Mouse (Mus musculus): ENCODE measurements around the gene Ube3c.
"Not testable (repeated sequence)": the region's sequence is repeated elsewhere in the genome, so short reads cannot be mapped to it uniquely, and the experiment has no call there.

Ube3c gene

DNA sequence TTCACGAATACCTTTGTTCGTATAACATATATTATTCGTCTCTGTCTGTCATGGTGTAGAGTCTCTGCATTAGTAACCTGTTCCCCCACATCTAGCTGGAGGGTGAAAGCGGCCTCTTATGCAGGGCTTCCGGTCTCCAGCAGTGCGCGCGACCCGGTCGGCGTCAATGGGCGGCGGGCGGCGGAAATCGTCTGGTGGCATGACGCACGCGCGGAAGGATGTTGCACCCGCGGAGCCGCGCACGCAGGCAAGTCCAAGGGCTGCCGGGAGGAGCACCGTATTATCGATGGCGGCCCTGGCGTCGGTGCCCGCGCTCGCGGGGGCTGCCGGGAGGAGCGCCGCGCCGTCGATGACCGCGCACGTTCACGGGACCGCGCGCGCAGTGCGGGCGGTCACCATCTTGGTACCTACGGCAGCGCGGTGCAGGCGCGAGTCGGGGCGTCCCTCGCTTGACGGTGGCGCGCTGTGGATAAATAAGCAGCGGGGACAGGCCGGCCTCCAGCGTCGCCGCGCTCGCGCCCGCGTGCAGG is at the start of gene Ube3c:
TSS of gene Ube3c (plus strand) at position 395 of the 530 bp plus-strand sequence.
- peak; percentile 95 for DNase-seq (ENCODE audit: extremely low read depth, low read depth)

- DNase-seq (ENCODE audit: extremely low read depth, low read depth): no peak
Measured at GRCm38 (mm10) chr5:29560111-29560510, 8.9 kb upstream of the Ube3c start.

DNA sequence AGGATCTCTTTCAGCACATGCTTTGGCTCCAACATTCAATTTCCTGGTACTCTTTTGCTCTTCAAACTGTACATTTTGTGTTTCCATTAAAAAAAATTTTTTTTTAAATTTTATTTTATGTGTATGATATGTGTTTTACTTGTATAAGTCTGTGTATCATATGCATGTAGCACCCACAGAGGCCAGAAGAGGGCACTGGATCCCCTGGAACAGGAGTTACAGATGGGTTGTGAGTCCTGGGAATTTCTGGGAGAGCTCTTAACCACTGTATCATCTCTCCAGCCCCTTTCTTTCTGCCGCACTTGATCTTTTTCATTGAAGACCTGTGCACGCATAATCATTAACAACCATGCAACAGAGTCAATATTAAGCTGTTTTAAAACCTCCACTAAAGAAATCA is 8.4 kb upstream of the Ube3c start:
- no peak for DNase-seq (ENCODE audit: extremely low read depth, low read depth)

DNA sequence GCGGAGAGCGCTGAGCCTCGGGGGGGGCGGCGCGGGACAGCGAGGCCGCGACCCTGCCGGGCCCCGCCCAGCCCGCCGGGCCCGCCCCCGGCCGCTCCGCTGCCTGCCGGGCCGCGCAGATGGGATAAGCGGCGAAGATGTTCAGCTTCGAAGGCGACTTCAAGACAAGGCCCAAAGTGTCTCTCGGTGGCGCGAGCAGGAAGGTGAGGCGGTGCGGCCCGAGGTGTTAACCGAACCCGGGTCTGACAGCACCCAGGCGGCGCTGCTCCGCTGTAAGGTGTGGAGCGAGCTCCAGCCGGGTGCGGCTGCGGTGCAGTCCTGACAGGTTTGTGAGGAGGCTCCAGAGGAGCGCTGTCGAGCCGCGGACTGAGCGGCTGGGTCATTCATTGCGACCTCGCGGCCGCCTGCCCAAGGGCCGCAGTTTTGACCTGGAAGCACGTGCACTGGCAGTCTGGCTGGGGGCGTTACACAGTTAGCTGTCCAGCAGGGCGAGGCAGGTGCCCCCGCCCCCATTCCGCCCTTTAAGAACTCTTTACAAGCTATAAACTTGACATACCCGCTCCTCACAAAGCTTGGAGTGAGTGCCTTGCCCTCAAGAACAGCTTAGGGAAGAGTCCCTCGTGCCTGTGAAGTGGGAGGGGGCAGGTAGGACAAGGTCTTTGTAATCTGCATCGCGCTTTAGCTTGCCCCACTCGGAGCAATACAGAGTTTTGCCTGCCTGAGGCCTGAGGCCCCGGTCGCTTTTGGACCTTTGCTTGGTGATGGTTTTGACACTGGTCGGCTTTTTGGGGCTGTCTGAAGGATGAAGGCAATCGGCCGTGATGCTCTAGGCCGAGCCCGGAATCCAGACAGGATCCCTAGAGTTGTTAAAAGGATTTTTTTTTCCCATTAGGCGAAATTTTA is 587 bp downstream of the Ube3c start:
- peak; percentile 32 for DNase-seq (ENCODE audit: extremely low read depth, low read depth)

GRCm38 (mm10) chr5:29574286-29574685 is 5.2 kb downstream of the Ube3c start:
- DNase-seq (ENCODE audit: extremely low read depth, low read depth): peak; percentile 57

DNA sequence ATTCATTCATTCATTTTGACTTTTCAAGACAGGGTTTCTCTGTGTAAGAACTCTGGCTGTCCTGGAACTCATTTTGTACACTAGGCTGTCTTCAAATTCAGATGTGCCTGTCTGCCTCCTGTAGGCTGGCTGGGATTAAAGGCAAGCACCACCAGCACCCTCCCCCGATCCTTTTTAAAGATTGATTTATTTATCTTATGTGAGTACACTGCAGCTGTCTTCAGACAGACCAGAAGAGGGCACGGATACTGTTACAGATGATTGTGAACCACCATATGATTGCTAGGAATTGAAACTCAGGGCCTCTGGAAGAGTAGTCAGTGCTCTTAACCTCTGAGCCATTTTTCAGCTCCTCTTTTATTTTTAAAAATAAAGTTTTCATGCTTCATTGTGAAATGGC is 6.0 kb downstream of the Ube3c start:
- DNase-seq (ENCODE audit: extremely low read depth, low read depth): no peak

- no peak for DNase-seq (ENCODE audit: extremely low read depth, low read depth)
Measured at GRCm38 (mm10) chr5:29577795-29578631, 9.0 kb downstream of the Ube3c start.

- DNase-seq (ENCODE audit: extremely low read depth, low read depth): no peak
Measured at GRCm38 (mm10) chr5:29583880-29584595, 15.0 kb downstream of the Ube3c start.

DNA sequence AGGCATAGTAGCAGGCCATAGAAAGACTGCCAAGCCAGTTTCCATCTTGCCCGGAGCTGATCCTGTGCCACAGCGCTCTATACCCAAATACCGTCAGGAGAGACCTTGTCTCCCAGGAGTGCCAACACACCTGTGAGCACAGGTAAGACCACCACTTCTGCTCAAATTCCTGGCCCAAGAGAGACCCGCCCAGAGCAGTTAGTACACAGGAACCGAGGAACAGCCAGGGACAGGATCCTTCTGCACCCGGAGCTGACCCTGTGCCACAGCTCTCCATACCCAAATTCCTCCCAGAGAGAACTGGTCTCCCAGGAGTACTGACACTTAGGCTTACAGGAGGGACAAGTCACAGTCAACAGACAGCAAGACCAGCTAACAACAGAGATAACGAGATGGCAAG is 23.1 kb downstream of the Ube3c start:
- DNase-seq (ENCODE audit: extremely low read depth, low read depth): not testable (repeated sequence)

GRCm38 (mm10) chr5:29606546-29606945 is 37.5 kb downstream of the Ube3c start:
- DNase-seq (ENCODE audit: extremely low read depth, low read depth): no peak

DNA sequence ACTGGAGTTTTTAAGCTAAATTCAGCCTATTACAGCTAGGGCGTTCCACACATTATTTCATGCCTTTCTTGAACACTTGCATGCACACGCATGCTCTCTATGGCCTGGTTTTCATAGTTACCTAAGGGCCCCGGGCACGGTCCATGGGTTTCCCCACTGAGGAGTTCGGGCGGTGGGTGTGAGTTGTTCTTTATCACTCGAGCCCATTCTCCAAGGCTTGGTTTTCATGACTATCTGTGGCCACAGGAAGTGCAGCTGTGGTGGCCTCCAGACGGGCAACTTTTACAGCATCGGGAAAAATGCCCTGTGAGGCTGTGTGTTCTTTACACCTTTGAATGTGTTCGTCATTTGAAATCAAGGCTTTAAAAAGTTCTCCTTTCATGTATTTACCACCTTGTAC is 56.6 kb downstream of the Ube3c start:
- no peak for DNase-seq (ENCODE audit: extremely low read depth, low read depth)

- DNase-seq (ENCODE audit: extremely low read depth, low read depth): no peak
Measured at GRCm38 (mm10) chr5:29629941-29630340, 60.9 kb downstream of the Ube3c start.

DNA sequence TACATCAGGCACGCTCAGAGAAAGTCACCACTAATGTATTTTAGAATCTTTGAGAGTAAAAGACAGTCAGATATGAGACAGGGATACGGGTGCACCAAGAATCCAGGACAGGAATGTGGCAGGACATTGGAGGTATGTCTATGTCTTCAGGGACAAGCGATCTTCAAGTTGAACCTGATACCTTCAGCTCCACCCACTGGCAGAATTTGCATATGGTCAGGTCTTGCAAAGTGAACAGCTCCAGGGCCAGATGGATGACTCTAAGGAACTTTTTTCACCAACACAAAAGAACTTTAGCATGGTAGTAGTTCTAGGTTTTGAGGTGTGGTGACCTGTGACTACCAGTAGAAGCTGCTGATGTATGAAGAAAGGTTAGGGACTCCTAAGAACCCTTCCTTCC is 62.7 kb downstream of the Ube3c start:
- no peak for DNase-seq (ENCODE audit: extremely low read depth, low read depth)

GRCm38 (mm10) chr5:29636298-29636697 is 67.3 kb downstream of the Ube3c start:
- peak; percentile 44 for DNase-seq (ENCODE audit: extremely low read depth, low read depth)

GRCm38 (mm10) chr5:29636884-29637283 is 67.8 kb downstream of the Ube3c start:
- DNase-seq (ENCODE audit: extremely low read depth, low read depth): no peak

DNA sequence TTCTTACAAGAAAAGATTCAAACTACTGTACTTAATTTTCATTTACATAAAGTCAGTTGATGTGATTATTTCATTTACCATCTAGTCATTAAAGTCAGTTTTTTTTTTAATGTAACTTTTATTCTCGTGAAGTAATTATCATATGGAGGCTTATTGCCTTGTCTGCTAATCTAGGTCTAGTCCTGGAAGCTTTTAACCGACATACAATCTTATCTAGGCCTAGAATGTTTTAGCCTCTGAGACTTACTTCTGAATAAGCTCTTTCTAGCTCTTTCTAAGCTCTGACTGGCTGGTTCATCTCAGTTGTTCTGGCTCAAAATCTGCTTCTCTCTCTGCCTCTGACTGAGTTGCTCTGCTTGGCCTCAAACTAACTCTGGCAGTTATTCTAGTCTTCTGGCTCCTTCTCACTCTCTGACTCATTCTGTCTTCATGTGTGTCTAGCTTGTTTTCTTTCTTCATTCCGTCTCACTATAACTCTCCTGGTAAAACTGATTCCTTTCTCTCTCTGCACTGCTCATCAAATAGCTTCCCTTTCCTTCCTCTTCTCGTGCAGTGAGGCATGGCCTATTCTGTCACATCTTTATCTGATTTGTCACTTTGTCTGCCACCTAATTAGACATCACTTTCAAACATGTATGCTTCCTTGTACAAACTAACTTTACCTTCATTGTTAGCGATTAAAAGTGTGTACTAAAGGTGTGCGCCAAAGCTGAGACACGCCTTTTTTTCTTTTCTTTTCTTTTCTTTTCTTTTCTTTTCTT is 72.3 kb downstream of the Ube3c start:
- peak; percentile 14 for DNase-seq (ENCODE audit: extremely low read depth, low read depth)

DNA sequence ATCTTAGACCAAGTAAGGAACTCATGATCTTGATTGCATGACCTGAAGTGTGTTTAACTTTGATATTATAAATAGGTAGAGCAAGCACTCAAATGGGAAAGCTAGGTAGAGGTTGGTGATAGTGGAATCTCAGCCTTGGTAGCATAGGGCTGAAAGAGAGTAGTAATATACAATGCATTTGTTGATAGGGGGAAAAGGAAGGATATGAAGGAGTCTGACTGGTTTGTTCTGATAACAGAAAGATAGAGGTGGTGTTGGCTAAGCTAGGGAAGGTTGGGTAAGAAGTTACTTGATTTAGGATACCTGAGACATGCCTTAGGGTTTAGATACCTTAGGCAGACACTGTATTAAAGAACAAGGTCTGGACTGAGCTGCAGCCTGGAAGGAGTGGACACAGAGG is 82.7 kb downstream of the Ube3c start:
- no peak for DNase-seq (ENCODE audit: extremely low read depth, low read depth)

- no peak for DNase-seq (ENCODE audit: extremely low read depth, low read depth)
Measured at GRCm38 (mm10) chr5:29657590-29658339, 88.7 kb downstream of the Ube3c start.

DNA sequence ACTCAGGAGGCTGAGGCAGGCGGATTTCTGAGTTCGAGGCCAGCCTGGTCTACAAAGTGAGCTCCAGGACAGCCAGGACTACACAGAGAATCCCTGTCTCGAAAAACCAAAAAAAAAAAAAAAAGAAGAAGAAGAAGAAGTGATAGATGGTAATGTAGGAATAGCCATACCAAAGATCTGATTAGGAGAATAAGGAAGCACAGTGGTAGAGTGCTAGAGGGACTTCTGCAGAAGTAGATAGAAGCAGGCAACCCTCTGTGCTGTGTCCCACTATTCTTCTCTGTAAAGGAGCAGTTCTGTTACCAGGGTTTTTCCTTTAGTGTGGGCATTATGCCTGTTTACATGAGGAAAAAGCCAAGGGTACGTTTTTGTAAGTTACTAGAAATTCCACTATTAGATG is 92.2 kb downstream of the Ube3c start:
- peak; percentile 33 for DNase-seq (ENCODE audit: extremely low read depth, low read depth)

DNA sequence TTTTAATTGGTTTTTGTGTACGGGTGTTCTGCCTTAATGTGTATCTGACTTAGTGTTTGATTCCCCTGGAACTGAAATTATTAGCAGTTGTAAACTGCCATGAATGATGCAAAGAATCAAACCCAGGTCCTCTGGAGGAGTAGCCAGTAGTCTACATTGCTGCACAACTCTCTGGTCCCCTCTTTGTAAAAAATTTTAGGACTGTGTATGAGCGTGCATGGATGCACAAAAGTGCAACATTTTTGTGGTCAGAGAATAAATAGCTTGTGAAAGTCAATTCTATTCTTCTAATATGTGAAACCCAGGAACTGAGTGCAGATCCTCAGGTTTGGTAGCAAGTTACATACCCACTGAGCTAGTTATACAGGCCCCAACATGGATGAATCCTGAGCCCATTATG is 96.3 kb downstream of the Ube3c start:
- no peak for DNase-seq (ENCODE audit: extremely low read depth, low read depth)

All from MEL-GATA-1-ER (cell line).